9 mouse cellular contexts compared by ENCODE assay signal in the genomic region with DNA sequence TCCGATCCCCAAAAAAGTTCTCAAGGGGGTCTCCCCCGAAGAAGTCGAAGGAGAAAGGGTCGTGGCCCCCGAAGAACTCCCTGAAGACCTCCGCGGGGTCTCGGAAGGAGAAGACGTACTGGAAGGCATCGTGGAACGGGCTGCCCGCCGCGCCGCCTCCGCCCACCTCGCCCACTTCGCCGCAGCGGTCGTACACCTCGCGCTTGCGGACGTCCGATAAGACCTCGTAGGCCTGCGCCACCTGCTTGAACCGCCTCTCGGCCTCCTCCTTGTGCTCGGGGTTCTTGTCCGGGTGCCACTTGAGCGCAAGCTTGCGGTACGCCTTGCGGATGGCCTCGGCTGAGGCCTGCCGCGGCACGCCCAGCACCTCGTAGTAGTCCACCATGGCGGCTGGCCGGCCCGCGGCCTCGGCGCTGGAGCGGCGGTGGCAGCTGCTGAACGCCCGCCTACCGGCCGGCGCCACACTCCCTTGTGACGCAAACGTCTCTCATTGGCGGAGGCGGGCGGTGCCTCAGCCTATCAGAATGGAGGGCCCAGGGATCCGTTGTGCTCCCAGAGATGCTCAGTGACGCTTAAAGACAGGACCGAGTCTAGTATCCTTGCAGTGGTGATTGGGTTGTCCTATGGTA. TPM values are rescaled to one million over a fixed set of nuclear protein-coding genes. Genes with fewer than 3 reads are reported as not detected.
A peak's percentile ranks its signal among the peaks of the same experiment; 100 is the strongest.
DNase-seq lines count a peak whose midpoint lies in the region; ATAC-seq and TF ChIP-seq lines count a peak whose summit lies in the region.
"Had no signal": no experiment of that assay in that cellular context is flagged by ENCODE, and none has a peak within 500 bp of the region (broad histone marks: within the 10 kb centered on the region; RNA-seq: fewer than 3 reads in every experiment).

Gene Dnajb3, minus strand, starts transcription at position 489 of the 629 bp plus-strand sequence.

- peak within 1 kb of the TSS; percentile 67 for H3K4me2 ChIP-seq in liver, postnatal 0 days (ENCODE audit: low read depth, low read length)
- H3K4me2 ChIP-seq in neural tube, embryonic 14.5 days (ENCODE audit: low read depth, low read length), result peak within 1 kb of the TSS; percentile 79

- peak within 1 kb of the TSS; percentile 71 for H3K9ac ChIP-seq in liver, postnatal 0 days (replicated peaks)
- H3K9ac ChIP-seq in neural tube, embryonic 14.5 days (replicated peaks; ENCODE audit: low read depth, low read length), result peak within 1 kb of the TSS; percentile 74

- peak; percentile 76 for DNase-seq in CD4-positive, CD25-positive, alpha-beta regulatory T cell, adult 2 months (ENCODE audit: low read depth, low spot score)
- peak; percentile 81 for DNase-seq in c-Kit-negative CD71-positive TER-119-positive erythroid progenitor cells, embryonic 14.5 days (ENCODE audit: low read depth, low spot score)
- peak; percentile 72 to 76 for DNase-seq in heart, postnatal 14 days
- peak; percentile 83 to 91 for DNase-seq in layer of hippocampus, adult 18-20 months (ENCODE audit: low spot score in 2 of 2)
- DNase-seq in liver, postnatal 0 days, result peak; percentile 82
- peak; percentile 83 for DNase-seq in thymus, adult 2 months

- peaks cover 16% of the 10 kb centered on the region for H3K9me3 ChIP-seq in erythroblast, embryonic 14.5 days (ENCODE audit: control insufficient read depth, low read length)
- H3K9me3 ChIP-seq in liver, postnatal 0 days (ENCODE audit: low read length), result no peaks in the 10 kb centered on the region
- 0 out of 2 replicates have a peak, but pooled peaks cover 5% of the 10 kb centered on the region for H3K9me3 ChIP-seq in neural tube, embryonic 14.5 days (ENCODE audit: control insufficient read depth, low read length)

- H3K27me3 ChIP-seq in erythroblast, embryonic 14.5 days (ENCODE audit: control insufficient read depth), result peaks cover 2% of the 10 kb centered on the region
- no peaks in the 10 kb centered on the region for H3K27me3 ChIP-seq in liver, postnatal 0 days (ENCODE audit: insufficient read depth, low read length)
- H3K27me3 ChIP-seq in neural tube, embryonic 14.5 days (ENCODE audit: control insufficient read depth, insufficient read depth, low read length), result no peaks in the 10 kb centered on the region
- H3K27me3 ChIP-seq in thymus, adult 2 months (ENCODE audit: control insufficient read depth, insufficient read depth, low read length), result no peaks in the 10 kb centered on the region
- H3K27me3 ChIP-seq: Patski had no signal

- TF ChIP-seq CTCF in liver, postnatal 0 days (IDR thresholded peaks at IDR 0.05; ENCODE audit: low read depth), result no peak
- TF ChIP-seq CTCF in thymus, adult 2 months (IDR thresholded peaks at IDR 0.05; ENCODE audit: borderline replicate concordance, control insufficient read depth, extremely low read depth, insufficient read depth, low read length, poor library complexity), result 0 out of 2 replicates have a peak, but pooled peaks have one; percentile 34

- intact Hi-C loops in heart, postnatal 14 days (cut with DNase I), result no loop called here

- TF ChIP-seq POLR2A in thymus, adult 2 months (IDR thresholded peaks at IDR 0.05; ENCODE audit: control insufficient read depth, extremely low read depth, insufficient read depth, low read length, poor library complexity), result peak; percentile 37; the same call in 1 of the 2 replicates

- peak; percentile 81 for ATAC-seq in liver, postnatal 0 days
- peak; percentile 100 for ATAC-seq in neural tube, embryonic 14.5 days (ENCODE audit: low read depth)
- ATAC-seq: Patski had no signal

- peak within 1 kb of the TSS; percentile 84 for H3K27ac ChIP-seq in liver, postnatal 0 days (ENCODE audit: low read depth)
- H3K27ac ChIP-seq in neural tube, embryonic 14.5 days (ENCODE audit: low read depth, low read length), result peak within 1 kb of the TSS; percentile 52; the same call in 1 of the 2 replicates
- no peak within 1 kb of the TSS for H3K27ac ChIP-seq in thymus, adult 2 months (ENCODE audit: control insufficient read depth, insufficient read depth, low read length)

- peak within 1 kb of the TSS; percentile 81 for H3K4me3 ChIP-seq in erythroblast, embryonic 14.5 days (replicated peaks)
- H3K4me3 ChIP-seq in liver, postnatal 0 days (ENCODE audit: low read depth, low read length), result peak within 1 kb of the TSS; percentile 49
- H3K4me3 ChIP-seq in neural tube, embryonic 14.5 days (ENCODE audit: low read depth, low read length), result peak within 1 kb of the TSS; percentile 39
- peak within 1 kb of the TSS; percentile 98 for H3K4me3 ChIP-seq in thymus, adult 2 months (ENCODE audit: control insufficient read depth, insufficient read depth, low read length)

- 11% methylated on average over 60 of the region's 62 CpGs for WGBS in liver, postnatal 0 days (ENCODE audit: insufficient replicate concordance)
- 7% methylated on average over 59 of the region's 62 CpGs for WGBS in neural tube, embryonic 14.5 days
- WGBS in thymus, adult 2 months, result 47% methylated on average over 62 of the region's 62 CpGs

- H3K36me3 ChIP-seq in erythroblast, embryonic 14.5 days (ENCODE audit: control insufficient read depth), result peaks cover 41% of the 10 kb centered on the region
- H3K36me3 ChIP-seq in liver, postnatal 0 days (replicated peaks; ENCODE audit: insufficient read depth, low read length), result 0 out of 2 replicates have a peak, but pooled peaks cover 2% of the 10 kb centered on the region
- H3K36me3 ChIP-seq in neural tube, embryonic 14.5 days (ENCODE audit: control insufficient read depth, insufficient read depth, low read length), result no peaks in the 10 kb centered on the region
- no peaks in the 10 kb centered on the region for H3K36me3 ChIP-seq in thymus, adult 2 months (ENCODE audit: control insufficient read depth, insufficient read depth, low read length)

- TF ChIP-seq EP300 in liver, postnatal 0 days (IDR thresholded peaks at IDR 0.05; ENCODE audit: low read depth), result no peak

- H3K4me1 ChIP-seq in erythroblast, embryonic 14.5 days (ENCODE audit: control insufficient read depth), result peaks cover 65% of the 10 kb centered on the region
- H3K4me1 ChIP-seq in liver, postnatal 0 days (ENCODE audit: insufficient read depth), result peaks cover 31% of the 10 kb centered on the region
- no peaks in the 10 kb centered on the region for H3K4me1 ChIP-seq in neural tube, embryonic 14.5 days (ENCODE audit: control insufficient read depth, insufficient read depth, low read length)
- peaks cover 11% of the 10 kb centered on the region for H3K4me1 ChIP-seq in thymus, adult 2 months (replicated peaks; ENCODE audit: control insufficient read depth, insufficient read depth, low read length)

RNA-seq across cellular contexts. Expression of gene Dnajb3, which starts in this region (rescaled TPM):
- polyA plus RNA-seq in erythroblast, embryonic 14.5 days (2012), result 5.5 and 6.1 TPM in 2 replicates
- total RNA-seq in heart, postnatal 14 days (2021), result under 1 TPM; 0.45 to 0.56 TPM
- total RNA-seq in layer of hippocampus, adult 18-20 months (2021), result 1 to 10 TPM; 2.9 to 3.2 TPM
- polyA plus RNA-seq in liver, postnatal 0 days (2015; fragmentation: Nextera tagmentation; extraction: Ambion mirVana), result 7.1 and 7.8 TPM in 2 replicates
- polyA plus RNA-seq in neural tube, embryonic 14.5 days (2014; fragmentation: Nextera tagmentation; extraction: Ambion mirVana), result 12.4 and 13.3 TPM in 2 replicates
- 0.82 and 1.5 TPM in 2 replicates for polyA plus RNA-seq in thymus, adult 2 months (2012; rRNA removed)
- polyA plus RNA-seq: Patski had no signal

Comparison
In these comparisons a context has a peak if more than half of its experiments do, and no peak if none do; other contexts are left out.
1. Peak in DNase-seq in heart, postnatal 14 days; RNA of the gene not detected or under 1 TPM.
2. H3K4me3 ChIP-seq: peak in every context shown above with its lines; median percentile 98 in thymus, adult 2 months; 81 in erythroblast, embryonic 14.5 days; 49 in liver, postnatal 0 days; 39 in neural tube, embryonic 14.5 days.